Mouse (Mus musculus) urinary bladder, postnatal 0 days (tissue): ENCODE results near the gene Slc16a3. TPM values are rescaled to one million over a fixed set of nuclear protein-coding genes. Genes with fewer than 3 reads are reported as not detected.

Experiments used
- polyA plus RNA-seq: library from polyadenylated mRNA; unstranded; fragments of >200 nt; fragmentation: Nextera tagmentation; extraction: Ambion mirVana; gene quantifications from 2 replicates; pipeline ENCODE4 v1.2.1, GENCODE M21; 2015

Slc16a3 gene
- polyA plus RNA-seq, result 109 and 117 TPM in 2 replicates

GRCm38 (mm10) chr11:120948328-120948727 is at the start of gene Slc16a3:
Gene Slc16a3 (plus strand): TSS chr11:120948480.

DNA sequence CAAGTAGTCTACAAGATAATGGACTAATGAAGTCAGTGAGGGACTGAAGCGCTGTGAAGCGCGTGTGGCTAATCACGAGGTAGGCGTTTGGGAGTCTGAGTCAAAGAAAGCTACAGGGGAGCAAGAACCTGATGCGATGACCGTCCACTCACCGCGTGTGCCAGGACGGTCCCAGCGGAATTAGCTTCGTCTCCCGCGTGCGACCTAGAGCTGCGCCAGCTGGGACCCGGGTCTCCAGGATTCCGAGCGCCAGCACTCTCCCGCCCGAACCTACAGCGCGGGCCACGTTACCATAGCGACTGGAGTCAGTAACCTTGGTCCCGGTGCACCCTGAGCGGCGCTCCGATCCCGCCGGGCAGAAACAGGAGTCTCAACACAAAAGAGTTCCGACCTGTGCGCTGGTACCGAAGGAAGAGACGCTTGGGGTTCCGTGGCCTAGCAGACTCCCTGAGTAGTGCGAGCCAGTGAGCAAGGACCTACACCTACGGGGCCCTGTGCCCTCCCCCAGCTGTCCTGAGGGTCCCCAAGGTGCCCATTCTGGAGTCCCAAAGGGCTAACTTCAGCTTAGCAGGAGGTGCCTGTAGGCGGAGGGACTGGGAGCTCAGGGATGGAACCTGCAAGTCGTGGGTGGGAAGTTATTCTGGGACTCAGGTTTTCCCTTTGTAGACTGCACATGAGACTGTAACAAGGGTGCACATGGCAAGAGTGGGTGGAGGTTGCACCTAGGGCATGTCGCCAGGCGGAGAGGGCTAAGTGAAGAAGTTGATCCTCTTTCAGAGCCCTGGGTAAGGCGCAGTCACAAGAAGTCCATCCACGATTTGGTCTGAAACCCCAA is 15.5 kb upstream of the Slc16a3 start, which contains the start of gene Ccdc57:
Ccdc57 (minus strand) TSS at position 309 of the 835 bp plus-strand sequence.

GRCm38 (mm10) chr11:120990951-120991526 is 42.8 kb downstream of the Slc16a3 start, which contains the start of gene Csnk1d:
Gene Csnk1d (minus strand): TSS chr11:120991330.

Other genes with a start within 250 kb of the Slc16a3 start
- gene Cenpx, start 234.7 kb upstream of the Slc16a3 start, polyA plus RNA-seq, result 94.9 and 105 TPM in 2 replicates
- gene Lrrc45, start 234.6 kb upstream of the Slc16a3 start, polyA plus RNA-seq, result 21.2 and 22.0 TPM in 2 replicates
- gene Rac3, start 227.0 kb upstream of the Slc16a3 start, polyA plus RNA-seq, result 10.7 and 14.6 TPM in 2 replicates
- 31.5 and 35.7 TPM in 2 replicates for gene Dcxr, start 221.2 kb upstream of the Slc16a3 start, polyA plus RNA-seq
- gene Cbr2, start 216.4 kb upstream of the Slc16a3 start, polyA plus RNA-seq, result 81.7 and 93.4 TPM in 2 replicates
- gene Hmga1b, start 185.7 kb upstream of the Slc16a3 start, polyA plus RNA-seq, result 1.5 and 2.2 TPM in 2 replicates
- 19.7 and 20.3 TPM in 2 replicates for gene Rfng, start 164.3 kb upstream of the Slc16a3 start, polyA plus RNA-seq
- 118 and 123 TPM in 2 replicates for gene Gps1, start 164.2 kb upstream of the Slc16a3 start, polyA plus RNA-seq
- 38.1 and 41.2 TPM in 2 replicates for gene Dus1l, start 152.1 kb upstream of the Slc16a3 start, polyA plus RNA-seq
- 17.8 and 30.1 TPM in 2 replicates for gene Fasn, start 123.9 kb upstream of the Slc16a3 start, polyA plus RNA-seq
- 1.7 and 2.3 TPM in 2 replicates for gene Ccdc57, start 15.6 kb upstream of the Slc16a3 start, polyA plus RNA-seq
- gene Csnk1d, start 42.9 kb downstream of the Slc16a3 start, polyA plus RNA-seq, result 69.5 and 78.5 TPM in 2 replicates
- gene Cd7, start 90.9 kb downstream of the Slc16a3 start, polyA plus RNA-seq, result not detected in 2 replicates
- gene Sectm1b, start 115.1 kb downstream of the Slc16a3 start, polyA plus RNA-seq, result 0.11 TPM in 2 replicates
- 0.10 TPM in 1 of 2 replicates, not detected in the other for gene Sectm1a, start 132.7 kb downstream of the Slc16a3 start, polyA plus RNA-seq
- not detected in 2 replicates for gene Tex19.2, start 170.2 kb downstream of the Slc16a3 start, polyA plus RNA-seq
- gene Tex19.1, start 197.7 kb downstream of the Slc16a3 start, polyA plus RNA-seq, result 0.15 TPM in 1 of 2 replicates, not detected in the other
- not detected in 2 replicates for gene Uts2r, start 211.8 kb downstream of the Slc16a3 start, polyA plus RNA-seq